Mouse (Mus musculus) urinary bladder, postnatal 36 days (tissue): ENCODE measurements around the gene Ppa1.

Source experiments
- DNase-seq, 2 experiments: peaks; one replicate each; pipeline ENCODE4 v3.0.0; 2022; ENCODE audit warnings: low spot score in 2 of 2, mixed read lengths in 1 of 2

Gene Ppa1

GRCm38 (mm10) chr10:61695703-61696559, 47.6 kb downstream of the Ppa1 start:
- DNase-seq = no peak

DNA sequence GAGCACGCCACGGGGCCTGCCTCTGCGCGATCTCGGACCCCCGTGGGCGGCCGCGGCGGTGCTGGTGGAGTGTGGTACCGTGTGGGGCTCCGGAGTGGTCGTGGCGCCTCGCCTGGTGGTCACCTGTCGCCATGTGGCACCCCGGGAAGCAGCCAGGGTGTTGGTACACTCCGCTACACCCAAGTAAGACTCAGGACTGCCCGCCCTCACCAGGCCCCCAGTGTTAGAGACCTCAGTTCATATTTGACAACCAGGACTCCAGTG, 48.1 kb downstream of the Ppa1 start:
- no peak for DNase-seq

DNA sequence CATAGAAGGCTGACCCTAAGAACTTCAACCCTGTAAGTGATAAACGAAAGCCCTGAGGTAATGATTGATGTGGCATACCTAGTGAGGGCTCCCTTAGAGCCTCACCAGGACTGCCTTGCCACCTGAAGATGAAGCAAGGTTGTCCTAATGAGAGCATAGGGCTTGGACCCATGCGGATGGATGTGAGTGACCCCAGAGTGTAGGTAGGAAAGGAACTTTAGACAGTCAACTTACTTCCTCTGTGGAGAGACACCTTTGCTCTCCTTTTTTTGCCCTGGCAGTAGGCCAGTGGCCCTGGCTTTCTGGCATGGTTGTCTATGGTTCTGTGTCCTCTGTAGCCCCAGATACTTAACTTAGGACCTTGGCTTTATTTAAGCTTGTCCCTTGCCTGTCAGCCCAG, 48.7 kb downstream of the Ppa1 start:
- DNase-seq = peak in 1 of 2 experiments; percentile 47

DNA sequence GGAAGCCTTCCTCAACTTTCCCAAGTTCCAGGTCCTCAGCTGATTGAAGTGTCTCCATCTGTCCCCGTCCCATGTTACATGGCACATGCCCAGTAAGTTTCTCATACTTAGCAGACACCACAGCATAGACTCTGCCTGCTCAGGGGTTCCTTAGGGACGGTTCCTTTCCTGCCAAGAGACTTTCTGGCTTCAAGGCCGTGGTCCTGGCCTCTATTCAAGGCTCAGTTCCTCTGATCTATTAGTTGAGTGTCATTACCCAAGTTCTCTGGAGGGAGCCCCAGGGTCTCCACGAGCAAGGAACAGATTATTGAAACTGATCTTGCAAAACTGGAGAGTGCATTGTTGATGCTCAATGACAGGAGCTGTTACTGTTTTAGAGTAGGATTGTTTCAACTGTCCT, 56.3 kb downstream of the Ppa1 start:
- DNase-seq = peak in 1 of 2 experiments; percentile 36

- DNase-seq = no peak
Observed at GRCm38 (mm10) chr10:61706412-61707375, 58.3 kb downstream of the Ppa1 start.

DNA sequence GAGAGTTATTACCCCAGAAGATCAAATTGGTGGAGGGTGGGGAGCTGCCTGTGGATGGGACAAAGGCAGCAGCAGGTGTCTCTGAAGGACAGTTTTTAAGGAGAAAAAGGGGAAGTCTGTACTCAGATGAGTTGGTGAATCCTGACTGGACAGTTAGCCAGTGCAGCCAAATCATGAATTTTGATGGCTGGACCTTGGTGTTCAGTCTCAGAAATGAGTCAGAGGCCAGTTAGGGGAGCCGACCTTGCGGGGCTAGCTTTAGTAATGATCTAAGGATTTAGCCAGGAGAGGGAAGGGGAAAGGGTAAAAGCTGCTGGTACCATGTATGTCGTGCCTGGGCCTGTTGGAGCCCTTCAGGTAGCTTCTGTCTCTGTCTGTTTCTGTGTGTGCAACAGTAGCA, 65.2 kb downstream of the Ppa1 start:
- DNase-seq = no peak

GRCm38 (mm10) chr10:61714146-61714545, 65.8 kb downstream of the Ppa1 start:
- no peak for DNase-seq

- DNase-seq = peak; percentile 48 to 81
Observed at GRCm38 (mm10) chr10:61714771-61715461, 66.6 kb downstream of the Ppa1 start, which contains the start of gene Aifm2. Aifm2 (plus strand) TSS chr10:61715263.

DNA sequence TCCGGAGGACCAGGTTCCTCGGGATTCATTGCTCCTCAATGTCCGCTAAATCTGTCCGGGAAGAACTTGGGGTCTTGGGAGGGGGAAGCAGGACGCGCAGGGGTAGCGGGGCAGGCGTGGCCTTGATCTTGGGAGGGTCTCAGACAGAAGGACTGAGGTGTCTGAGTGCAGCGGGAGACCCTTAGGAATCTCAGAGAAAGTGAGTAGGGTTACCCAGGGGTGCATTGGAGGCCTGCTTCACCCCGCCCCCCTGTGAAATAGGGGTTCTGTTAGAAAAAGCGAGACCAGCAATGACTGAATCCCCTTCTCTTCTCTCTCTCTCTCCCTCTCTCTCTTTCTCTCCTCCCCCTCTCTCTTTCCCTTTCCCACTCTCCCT, 67.1 kb downstream of the Ppa1 start:
- DNase-seq = no peak

DNA sequence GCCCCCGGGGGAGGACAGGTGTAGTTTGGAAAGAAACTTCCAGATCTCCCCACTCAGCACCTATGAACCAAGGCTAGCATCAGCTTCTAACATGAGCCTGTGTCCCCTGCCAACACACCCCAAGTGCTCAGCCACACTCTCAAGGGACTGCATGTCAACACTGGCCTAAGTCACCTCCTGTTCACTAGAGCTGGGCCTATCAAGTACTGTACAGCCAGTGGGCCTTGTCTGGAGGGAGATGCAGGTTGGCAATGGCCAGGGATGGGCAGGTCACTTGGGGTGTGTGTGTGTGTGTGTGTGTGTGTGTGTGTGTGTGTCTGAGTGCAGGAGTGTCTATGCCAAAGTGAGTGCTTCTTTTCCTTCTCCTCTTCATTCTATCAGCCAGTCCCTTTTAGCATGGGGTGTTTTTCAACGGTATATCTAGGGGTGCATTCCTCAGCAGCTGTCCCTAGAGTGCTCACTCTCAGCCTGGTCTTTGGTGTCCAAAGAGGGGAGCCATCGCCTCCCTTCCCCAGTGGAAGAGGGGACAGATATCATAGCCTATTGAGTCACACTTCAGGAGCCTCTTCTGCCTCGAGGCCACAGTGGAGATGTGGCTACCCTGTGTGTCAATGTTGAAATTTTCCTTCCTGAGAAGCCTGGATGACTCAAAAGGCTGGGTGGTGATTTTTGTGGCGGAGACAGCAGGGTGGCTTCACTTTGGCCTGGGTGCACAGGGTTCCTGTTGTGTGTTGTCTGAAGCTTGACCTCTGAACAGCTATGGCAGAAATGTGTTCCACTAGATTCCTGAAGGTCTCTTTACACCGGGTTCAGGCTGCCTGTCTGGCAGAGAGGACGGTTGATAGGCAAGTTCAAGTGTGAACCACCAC, 67.9 kb downstream of the Ppa1 start:
- no peak for DNase-seq

DNA sequence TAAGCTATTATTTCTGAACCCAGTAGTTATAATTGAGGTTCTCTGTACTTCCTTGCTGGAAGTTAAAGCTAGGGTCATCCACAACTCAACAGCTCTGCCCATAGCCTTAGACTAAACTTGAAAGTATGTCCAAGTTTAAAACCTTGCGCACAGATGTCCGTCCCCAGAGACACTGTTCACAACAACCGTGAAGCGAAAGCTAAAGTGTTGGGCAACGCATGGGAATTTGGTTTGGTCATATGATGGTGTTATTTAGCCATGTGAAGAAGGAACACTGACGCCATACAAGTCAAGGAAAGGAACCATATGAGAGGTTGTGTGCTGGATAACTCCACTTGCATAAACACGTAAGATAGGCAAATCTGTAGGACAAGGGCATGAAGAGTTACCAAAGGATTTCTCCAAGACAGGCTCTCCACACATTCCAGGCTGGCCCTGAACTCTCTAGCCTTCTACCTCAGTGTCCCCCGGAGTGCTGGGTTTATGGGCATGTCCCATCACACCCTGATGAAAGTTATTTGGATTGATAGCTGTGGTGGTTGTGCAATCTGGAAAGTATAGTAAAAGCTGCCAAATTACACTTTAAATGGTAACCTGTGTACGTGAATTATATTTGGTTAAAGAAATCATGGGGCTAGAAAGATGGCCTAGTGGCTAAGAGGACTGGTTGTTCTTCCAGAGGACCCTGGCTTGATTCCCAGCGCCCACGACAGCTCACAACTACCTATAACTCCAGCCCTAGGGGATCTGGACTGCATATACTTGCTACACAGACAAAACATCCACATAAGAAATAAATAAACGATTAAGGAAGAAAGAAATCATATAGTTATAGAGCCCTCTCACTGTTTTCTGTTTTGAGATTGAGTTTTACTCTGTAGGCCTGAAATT, 69.3 kb downstream of the Ppa1 start:
- DNase-seq = no peak

- DNase-seq = peak in 1 of 2 experiments; percentile 48
Observed at GRCm38 (mm10) chr10:61720331-61720730, 72.0 kb downstream of the Ppa1 start.

DNA sequence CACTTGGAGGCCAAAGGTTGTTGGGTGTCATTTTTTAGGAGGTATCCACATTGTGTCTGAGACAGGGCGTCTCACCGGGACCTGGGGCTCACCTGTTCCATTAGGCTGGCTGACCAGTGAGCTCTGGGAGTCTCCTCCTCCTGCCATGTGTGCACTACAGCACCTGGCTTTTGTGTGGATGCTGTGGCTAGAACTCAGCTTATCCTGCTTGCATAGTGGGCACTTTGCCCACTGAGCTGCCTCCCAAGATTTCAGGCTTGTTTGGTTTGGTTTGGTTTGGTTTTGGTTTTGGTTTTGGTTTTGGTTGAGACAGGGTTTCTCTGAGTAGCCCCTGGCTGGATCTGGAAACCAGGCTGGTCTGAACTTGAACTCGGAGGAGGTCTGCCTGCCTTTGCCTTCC, 73.9 kb downstream of the Ppa1 start:
- no peak for DNase-seq

- no peak for DNase-seq
Observed at GRCm38 (mm10) chr10:61723271-61723670, 74.9 kb downstream of the Ppa1 start.
